Mouse (Mus musculus) neural tube, embryonic 14.5 days (tissue): ENCODE results near the gene 1700030K09Rik. TPM values are rescaled to one million over a fixed set of nuclear protein-coding genes. Genes with fewer than 3 reads are reported as not detected.

Experiments
- ATAC-seq: fragments of 200-750 bp; cut with Nextera tagmentation; 2 replicates; pipeline ENCODE4 v1.8.0; 2017; ENCODE audit warnings: low read depth, mild to moderate bottlenecking, moderate TSS enrichment, moderate library complexity
- H3K27ac ChIP-seq: fragments of 300-500 bp; sonication (generic); 2 replicates; pipeline ENCODE4 v1.5.1; 2014; ENCODE audit warnings: low read depth, mild to moderate bottlenecking, control low read depth, low read length, moderate library complexity, mixed read lengths
- H3K27me3 ChIP-seq: fragments of 300-500 bp; sonication (generic); 2 replicates; pipeline ENCODE4 v1.6.1; 2014; ENCODE audit warnings: low read length; ENCODE audit not compliant: control insufficient read depth, insufficient read depth
- H3K36me3 ChIP-seq: fragments of 300-500 bp; sonication (generic); 2 replicates; pipeline ENCODE4 v1.6.1; 2014; ENCODE audit warnings: low read length, mixed read lengths; ENCODE audit not compliant: control insufficient read depth, insufficient read depth
- H3K4me1 ChIP-seq: fragments of 300-500 bp; sonication (generic); 2 replicates; pipeline ENCODE4 v1.6.1; 2014; ENCODE audit warnings: low read length; ENCODE audit not compliant: control insufficient read depth, insufficient read depth
- H3K4me2 ChIP-seq: fragments of 300-500 bp; sonication (generic); 2 replicates; pipeline ENCODE4 v1.6.1; 2014; ENCODE audit warnings: mild to moderate bottlenecking, low read depth, low read length, control low read depth
- H3K4me3 ChIP-seq: fragments of 300-500 bp; sonication (generic); 2 replicates; pipeline ENCODE4 v1.5.1; 2014; ENCODE audit warnings: low read depth, low read length, control low read depth, mixed read lengths
- H3K9ac ChIP-seq: fragments of 300-500 bp; sonication (generic); replicated peaks from 2 replicates; pipeline ENCODE4 v1.6.1; 2014; ENCODE audit warnings: low read depth, mild to moderate bottlenecking, control low read depth, low read length, mixed read lengths
- H3K9me3 ChIP-seq: fragments of 300-500 bp; sonication (generic); 2 replicates; pipeline ENCODE4 v1.6.1; 2016; ENCODE audit warnings: low read length; ENCODE audit not compliant: control insufficient read depth
- WGBS: fragments of 180-500 bp; shearing (Covaris S2); extraction: QIAGEN DNeasy Blood & Tissue Kit; methylation state at CpG from one replicate; pipeline ENCODE4 v1.1.7; 2014; 5-methylcytosine and 5-hydroxymethylcytosine counted together
- polyA plus RNA-seq: library from polyadenylated mRNA; unstranded; fragments of >200 nt; fragmentation: Nextera tagmentation; extraction: Ambion mirVana; gene quantifications from 2 replicates; pipeline ENCODE4 v1.2.1, GENCODE M21; 2014

The 1700030K09Rik gene
- polyA plus RNA-seq, 1 experiment from 2014 or later, result 15.2 TPM

GRCm38 (mm10) chr8:72496217-72496616, 52.5 kb downstream of the 1700030K09Rik start:
- 91% methylated on average over 19 of the region's 19 CpGs for WGBS
- no peak for ATAC-seq
- H3K9me3 ChIP-seq, result no peaks in the 10 kb centered on the region

GRCm38 (mm10) chr8:72497911-72498310, 54.2 kb downstream of the 1700030K09Rik start:
- H3K4me2 ChIP-seq, result no peak overlapping the region
- no peaks in the 10 kb centered on the region for H3K9me3 ChIP-seq
- H3K4me1 ChIP-seq, result peaks cover 10% of the 10 kb centered on the region
- no peaks in the 10 kb centered on the region for H3K27me3 ChIP-seq
- H3K36me3 ChIP-seq, result peaks cover 18% of the 10 kb centered on the region
- 91% methylated on average over 1 of the region's 1 CpGs for WGBS
- no peak for ATAC-seq
- H3K9ac ChIP-seq, result no peak overlapping the region
- no peak overlapping the region for H3K4me3 ChIP-seq
- H3K27ac ChIP-seq, result no peak overlapping the region

More at GRCm38 (mm10) chr8:72496217-72496616, 52.5 kb downstream of the 1700030K09Rik start:
- Histone ChIP-seq H3K9ac (no peak overlapping the region), H3K4me3 (no peak overlapping the region), H3K4me1 (peaks cover 16% of the 10 kb centered on the region), H3K27ac (no peak overlapping the region), H3K4me2 (no peak overlapping the region), H3K27me3 (no peaks in the 10 kb centered on the region; the same call in 1 of the 2 replicates), H3K36me3 (peaks cover 18% of the 10 kb centered on the region)

GRCm38 (mm10) chr8:72498527-72498926, 54.8 kb downstream of the 1700030K09Rik start:
- Histone ChIP-seq H3K9me3 (no peaks in the 10 kb centered on the region), H3K36me3 (peaks cover 18% of the 10 kb centered on the region), H3K4me1 (peaks cover 7% of the 10 kb centered on the region), H3K4me2 (no peak overlapping the region), H3K27me3 (no peaks in the 10 kb centered on the region), H3K9ac (no peak overlapping the region), H3K27ac (no peak overlapping the region), H3K4me3 (no peak overlapping the region)
- WGBS, result 94% methylated on average over 4 of the region's 4 CpGs
- no peak for ATAC-seq

- Histone ChIP-seq H3K4me2 (no peak overlapping the region), H3K9ac (no peak overlapping the region), H3K27ac (no peak overlapping the region), H3K4me1 (peaks cover 5% of the 10 kb centered on the region; the same call in 1 of the 2 replicates), H3K9me3 (no peaks in the 10 kb centered on the region), H3K36me3 (peaks cover 18% of the 10 kb centered on the region), H3K27me3 (no peaks in the 10 kb centered on the region), H3K4me3 (no peak overlapping the region)
- WGBS, result 91% methylated on average over 2 of the region's 2 CpGs
- ATAC-seq, result no peak
Measured at GRCm38 (mm10) chr8:72499521-72500284, 56.0 kb downstream of the 1700030K09Rik start.

GRCm38 (mm10) chr8:72500521-72500931, 56.8 kb downstream of the 1700030K09Rik start:
- Histone ChIP-seq H3K4me3 (no peak overlapping the region), H3K9ac (no peak overlapping the region), H3K4me2 (no peak overlapping the region), H3K4me1 (peaks cover 6% of the 10 kb centered on the region; the same call in 1 of the 2 replicates), H3K36me3 (peaks cover 10% of the 10 kb centered on the region; the same call in 1 of the 2 replicates), H3K27me3 (no peaks in the 10 kb centered on the region), H3K27ac (no peak overlapping the region), H3K9me3 (no peaks in the 10 kb centered on the region)
- ATAC-seq, result no peak
- 95% methylated on average over 1 of the region's 1 CpGs for WGBS

GRCm38 (mm10) chr8:72504137-72504536, 60.5 kb downstream of the 1700030K09Rik start:
- Histone ChIP-seq H3K9me3 (no peaks in the 10 kb centered on the region), H3K4me2 (no peak overlapping the region), H3K27me3 (no peaks in the 10 kb centered on the region), H3K4me1 (peaks cover 6% of the 10 kb centered on the region; the same call in 1 of the 2 replicates), H3K27ac (no peak overlapping the region), H3K9ac (no peak overlapping the region), H3K36me3 (no peaks in the 10 kb centered on the region), H3K4me3 (no peak overlapping the region)
- peak; percentile 24; the same call in 1 of the 2 replicates for ATAC-seq

- Histone ChIP-seq H3K9ac (no peak overlapping the region), H3K4me1 (peaks cover 6% of the 10 kb centered on the region; the same call in 1 of the 2 replicates), H3K4me3 (no peak overlapping the region), H3K36me3 (no peaks in the 10 kb centered on the region), H3K9me3 (no peaks in the 10 kb centered on the region), H3K27me3 (no peaks in the 10 kb centered on the region), H3K27ac (no peak overlapping the region), H3K4me2 (no peak overlapping the region)
- ATAC-seq, result no peak
Measured at GRCm38 (mm10) chr8:72504637-72505314, 61.1 kb downstream of the 1700030K09Rik start.

- no peaks in the 10 kb centered on the region for H3K27me3 ChIP-seq
- no peak overlapping the region for H3K27ac ChIP-seq
- H3K4me1 ChIP-seq, result peaks cover 6% of the 10 kb centered on the region; the same call in 1 of the 2 replicates
- no peaks in the 10 kb centered on the region for H3K36me3 ChIP-seq
- ATAC-seq, result no peak
- WGBS, result 88% methylated on average over 1 of the region's 1 CpGs
- H3K9ac ChIP-seq, result 0 out of 2 replicates have a peak overlapping the region, but pooled peaks have one; percentile 2
- no peaks in the 10 kb centered on the region for H3K9me3 ChIP-seq
- no peak overlapping the region for H3K4me3 ChIP-seq
- no peak overlapping the region for H3K4me2 ChIP-seq
Measured at GRCm38 (mm10) chr8:72507505-72507904, 63.8 kb downstream of the 1700030K09Rik start.
